Mouse (Mus musculus): ENCODE measurements around the gene Zfp428.

DNA sequence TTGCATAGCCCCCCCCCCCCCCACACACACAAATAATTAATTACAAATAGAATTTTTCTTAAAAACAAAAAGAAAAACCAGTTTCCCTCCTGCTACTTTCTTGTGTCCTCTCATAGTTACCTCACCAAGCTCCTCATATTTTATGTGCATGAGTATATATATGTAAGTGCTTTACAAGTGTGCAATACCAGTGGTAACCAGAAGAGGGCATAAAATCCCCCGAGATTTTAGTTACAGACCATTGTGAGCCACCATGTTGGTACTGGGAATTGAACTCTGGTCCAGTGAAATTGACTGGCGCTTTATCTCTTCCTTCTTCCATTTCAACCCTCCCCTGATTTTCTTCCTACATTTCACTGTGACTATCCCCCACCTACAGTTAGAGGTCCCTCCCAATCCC is 37.7 kb downstream of the Zfp428 start:
- TF ChIP-seq ZNF384 (IDR thresholded peaks at IDR 0.05; ENCODE audit: low read depth, low read length) (no peak), POLR2A (IDR thresholded peaks at IDR 0.05; ENCODE audit: control insufficient read depth in 1 of 2, insufficient read depth in 1 of 2, low read depth in 1 of 2, low read length in 2 of 2, poor library complexity in 1 of 2) (no peak), ELF1 (IDR thresholded peaks at IDR 0.05; ENCODE audit: low read depth, low read length) (no peak), RCOR1 (IDR thresholded peaks at IDR 0.05; ENCODE audit: low read depth, low read length) (no peak), ZC3H11A (IDR thresholded peaks at IDR 0.05; ENCODE audit: low read depth, low read length) (no peak), E2F4 (IDR thresholded peaks at IDR 0.05; ENCODE audit: borderline replicate concordance, low read depth, low read length) (no peak)
